Mouse (Mus musculus): ENCODE data around the gene Eya3.
"Not testable (repeated sequence)": the region's sequence is repeated elsewhere in the genome, so short reads cannot be mapped to it uniquely, and the experiment has no call there.

Gene Eya3

DNA sequence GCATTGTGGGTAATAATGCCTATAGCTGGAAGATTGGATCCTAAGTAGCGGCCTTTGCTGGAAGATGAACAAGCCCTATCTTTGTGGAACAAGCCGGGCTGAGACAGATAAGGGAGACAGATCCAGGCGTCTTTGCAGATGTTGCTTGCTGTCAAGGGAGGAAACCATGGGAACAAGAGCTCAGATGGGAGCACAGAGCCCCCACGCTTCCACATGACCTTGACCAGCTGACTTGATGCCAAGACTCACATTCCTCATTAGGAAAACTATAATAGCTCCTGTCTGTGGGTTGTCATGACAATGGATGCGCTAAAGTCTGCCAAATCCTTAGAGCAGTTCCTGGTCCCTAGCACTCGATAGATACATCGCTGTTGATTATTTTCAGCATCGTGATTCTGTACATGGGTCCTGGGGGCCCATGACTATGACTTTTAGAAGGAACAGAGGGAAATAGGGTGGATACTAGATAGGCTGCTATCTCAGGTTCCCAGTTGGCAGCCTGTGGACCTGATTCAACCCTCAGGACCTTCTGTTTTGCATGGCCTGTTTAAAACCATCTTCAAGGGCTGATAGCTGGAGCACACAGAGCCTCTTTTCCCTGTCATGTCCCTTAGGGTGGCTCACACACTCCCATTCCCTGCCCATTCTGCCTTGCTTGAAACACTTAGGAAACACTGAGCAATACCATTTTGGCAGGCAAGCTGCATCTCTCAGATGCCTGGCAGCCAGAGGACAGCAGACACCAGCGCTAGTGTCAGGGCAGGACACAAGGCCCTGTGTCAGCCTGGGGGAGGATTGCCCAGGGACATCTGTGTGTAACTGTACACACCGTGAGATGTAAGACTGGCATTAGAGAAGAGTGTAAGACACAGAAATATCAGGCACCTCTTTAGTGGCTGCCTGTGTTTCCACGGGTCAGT lies 105.5 kb downstream of the Eya3 start:
- DNase-seq: no peak

GRCm38 (mm10) chr4:132746911-132747517 lies 108.2 kb downstream of the Eya3 start:
- DNase-seq: no peak

DNA sequence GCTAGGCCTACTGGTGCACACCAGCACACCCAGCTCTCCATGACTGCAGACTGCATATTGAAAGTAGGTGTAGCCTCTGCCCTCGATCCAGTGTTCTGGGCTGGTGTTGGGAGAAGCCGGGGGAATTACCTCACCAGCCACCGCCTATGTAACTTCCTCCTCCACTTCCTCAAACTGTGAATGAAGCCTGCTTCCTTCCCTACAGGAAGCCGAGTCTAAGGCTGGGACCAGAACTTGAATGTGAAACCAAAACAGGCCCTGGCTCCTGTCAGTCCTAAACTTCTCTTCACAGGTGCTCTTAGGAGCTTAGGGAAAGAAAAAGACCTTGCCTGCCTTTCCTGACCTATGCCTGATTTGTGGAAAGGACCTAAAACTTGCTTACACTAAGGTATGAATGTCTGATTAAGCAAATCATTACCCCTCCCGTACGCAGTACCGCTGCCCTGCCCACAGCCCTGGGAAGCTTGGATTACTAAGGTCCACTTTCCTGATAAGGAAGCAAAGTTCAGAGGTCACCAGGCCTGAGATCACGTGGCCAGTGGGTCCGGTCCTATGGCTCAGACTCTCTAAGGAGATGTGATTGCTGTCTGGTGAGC lies 109.0 kb downstream of the Eya3 start:
- no peak for DNase-seq

DNA sequence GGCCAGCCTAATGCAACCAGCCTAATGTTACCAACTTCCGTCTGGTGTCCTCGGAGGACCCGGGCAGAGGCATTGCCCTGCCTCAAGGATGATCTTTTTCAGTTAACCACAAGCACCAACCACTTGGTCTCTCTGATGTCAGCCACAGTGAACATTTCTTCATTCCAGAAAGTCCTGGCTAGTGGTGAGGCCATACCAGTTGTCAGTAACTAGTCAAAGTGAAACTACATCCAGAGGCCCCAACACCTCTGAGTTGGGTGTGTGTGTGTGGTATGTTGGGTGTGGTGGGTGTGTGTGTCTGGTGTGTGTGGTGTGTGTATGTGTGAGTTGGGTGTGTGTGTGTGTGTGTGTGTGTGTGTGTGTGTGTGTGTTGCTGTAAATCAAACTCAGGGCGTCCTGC lies 110.0 kb downstream of the Eya3 start:
- no peak for DNase-seq

GRCm38 (mm10) chr4:132749258-132749982 lies 110.6 kb downstream of the Eya3 start:
- no peak for DNase-seq

DNA sequence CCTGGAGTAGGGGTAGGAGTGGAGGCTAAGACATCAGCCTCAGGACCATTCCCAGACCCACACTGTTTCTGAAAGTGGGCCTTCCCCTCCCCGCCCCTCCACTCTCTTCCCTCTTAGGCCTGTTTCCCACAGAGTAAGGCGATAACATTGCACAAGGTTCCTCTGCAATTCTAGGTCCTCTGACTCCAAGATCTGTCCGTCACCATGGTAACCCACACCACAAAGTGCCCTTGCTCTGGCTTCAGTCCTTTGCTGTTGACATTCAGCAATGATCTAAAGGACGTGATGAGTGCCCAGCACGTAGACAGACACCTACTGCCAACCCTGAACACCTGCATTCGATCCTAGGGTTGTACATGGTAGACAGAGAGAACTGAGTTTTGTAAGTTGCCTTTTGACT lies 114.2 kb downstream of the Eya3 start:
- DNase-seq: no peak

- DNase-seq: peak; percentile 28
Measured at GRCm38 (mm10) chr4:132756974-132757373, 118.2 kb downstream of the Eya3 start, which contains the start of gene Smpdl3b. TSS of gene Smpdl3b (minus strand) at chr4:132757252.

DNA sequence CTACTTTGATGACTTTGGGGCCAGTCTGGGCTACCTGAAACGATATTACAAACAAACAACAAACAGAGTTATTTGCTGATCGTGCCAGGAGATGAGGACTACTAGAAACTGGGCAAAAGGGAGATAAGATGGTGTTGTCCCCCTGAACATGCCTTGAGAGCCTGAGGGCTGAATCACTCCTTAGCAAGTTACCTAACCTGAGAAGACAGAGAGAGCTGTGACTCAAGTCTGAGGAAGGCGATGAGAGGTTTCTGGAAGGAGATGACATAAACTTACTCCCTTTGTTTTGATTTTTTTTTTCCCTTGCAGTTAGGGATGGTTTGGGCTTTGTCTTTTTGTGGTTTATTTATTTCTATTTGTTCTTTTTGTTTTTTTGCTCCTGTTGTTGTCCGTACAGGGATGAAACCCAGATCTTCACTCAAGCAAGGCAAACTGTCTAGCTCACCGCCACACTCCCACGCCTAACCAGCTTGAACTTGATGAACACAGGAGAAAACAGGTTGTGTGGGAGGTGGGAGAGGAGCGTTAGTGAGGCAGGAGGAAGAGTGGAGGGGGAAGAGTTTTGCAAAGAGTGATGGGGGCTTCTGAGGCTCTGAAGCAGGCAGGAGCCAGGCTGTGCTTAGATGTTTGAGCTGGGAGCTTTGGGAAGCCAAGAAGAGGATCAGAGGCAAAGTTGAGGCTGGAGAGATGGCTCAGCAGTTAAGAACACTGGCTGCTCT lies 119.0 kb downstream of the Eya3 start:
- no peak for DNase-seq

GRCm38 (mm10) chr4:132760296-132760695 lies 121.5 kb downstream of the Eya3 start:
- DNase-seq: no peak

GRCm38 (mm10) chr4:132762602-132763001 lies 123.8 kb downstream of the Eya3 start:
- DNase-seq: no peak

DNA sequence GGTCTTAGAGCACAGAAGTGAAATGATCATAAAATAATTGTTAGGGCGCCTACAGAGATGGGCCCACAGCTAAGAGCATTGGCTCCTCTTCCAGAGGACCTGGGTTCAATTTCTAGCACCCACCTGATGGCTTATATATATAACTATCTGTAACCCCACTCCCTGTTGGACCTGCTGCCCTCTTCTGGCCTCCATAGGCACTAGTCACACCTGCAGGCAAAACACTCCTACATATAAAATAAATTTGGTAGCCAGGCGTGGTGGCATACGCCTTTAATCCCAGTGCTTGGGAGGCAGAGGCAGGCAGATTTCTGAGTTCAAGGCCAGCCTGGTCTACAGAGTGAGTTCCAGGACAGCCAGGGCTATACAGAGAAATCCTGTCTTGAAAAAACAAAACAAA lies 124.3 kb downstream of the Eya3 start:
- DNase-seq: not testable (repeated sequence)

DNA sequence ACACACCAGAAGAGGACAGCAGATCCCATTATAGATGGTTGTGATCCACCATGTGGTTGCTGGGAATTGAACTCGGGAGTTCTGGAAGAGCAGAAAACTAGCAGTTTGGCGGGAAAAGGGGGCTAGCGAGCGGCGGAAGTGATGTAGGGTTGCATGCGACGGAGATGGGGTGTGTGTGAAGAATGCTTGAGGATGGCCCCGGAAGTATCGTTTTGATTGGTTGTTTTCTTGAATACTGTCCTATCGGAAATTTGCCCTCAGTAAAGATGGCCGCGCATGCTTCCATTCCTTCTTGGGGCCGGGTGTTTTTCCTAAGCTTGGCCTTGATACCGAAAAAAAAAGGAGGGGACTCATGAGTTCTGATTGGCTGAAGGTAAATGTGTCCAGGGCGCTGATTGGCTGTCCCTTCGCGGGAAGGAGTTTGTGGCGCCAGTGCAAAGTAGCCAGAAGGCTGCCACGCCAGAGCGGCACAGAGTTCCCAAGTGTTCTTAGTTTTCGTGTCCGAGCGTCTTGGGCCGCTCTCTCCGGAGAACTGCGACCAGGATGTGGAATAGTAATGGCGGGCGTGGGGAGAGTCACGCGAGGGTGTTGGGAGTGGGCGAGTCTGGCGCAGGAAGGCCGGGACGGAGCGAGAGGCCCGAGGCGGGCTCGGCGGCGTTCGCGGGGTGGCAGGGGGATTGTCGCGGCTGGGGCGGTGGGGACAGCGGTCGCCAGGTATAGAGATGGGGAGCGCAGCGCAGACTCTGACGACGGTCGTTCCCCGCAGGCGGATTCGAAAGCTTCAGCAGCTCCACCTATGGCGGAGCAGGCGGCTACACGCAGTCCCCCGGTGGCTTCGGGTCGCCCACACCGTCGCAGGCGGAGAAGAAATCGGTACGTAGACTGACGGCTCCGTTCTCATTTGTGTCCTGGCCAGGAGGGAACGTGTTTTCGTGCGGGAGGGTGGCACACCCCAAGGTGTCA lies 129.4 kb downstream of the Eya3 start, which contains the start of gene Rpa2:
TSS of gene Rpa2 (plus strand) at position 419 of the 963 bp plus-strand sequence.
- peak; percentile 99 for DNase-seq

DNA sequence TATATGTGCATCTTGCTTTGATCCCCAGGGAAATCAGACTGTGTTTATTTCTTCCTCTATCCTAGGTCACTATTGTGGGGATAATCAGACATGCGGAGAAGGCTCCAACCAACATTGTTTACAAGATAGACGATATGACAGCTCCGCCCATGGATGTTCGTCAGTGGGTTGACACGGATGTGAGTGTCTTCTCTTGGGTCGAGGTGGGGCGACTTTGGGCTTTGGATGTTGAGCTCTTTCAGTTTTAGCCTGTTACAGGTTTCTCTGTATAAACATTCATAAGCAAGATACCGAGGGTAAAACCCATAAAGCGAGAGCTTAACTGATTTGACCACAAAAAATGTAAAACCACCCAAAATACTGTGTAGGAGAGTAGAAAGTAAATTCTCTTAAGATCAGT lies 133.0 kb downstream of the Eya3 start:
- DNase-seq: no peak

All from cerebellum, adult 8-10 months (tissue).